Comparison of ENCODE assay signal across 35 mouse cellular contexts in genomic region chr11:19922208-19922607, GRCm38 (mm10).
"Had no signal": no experiment of that assay in that cellular context is flagged by ENCODE, and none has a peak within 500 bp of the region (broad histone marks: within the 10 kb centered on the region; RNA-seq: fewer than 3 reads in every experiment).

No protein-coding gene starts in this region.

- ATAC-seq: hindbrain, embryonic 16.5 days; hindbrain, postnatal 0 days; inflammation-experienced regulatory T-cells, adult 6 months; intestine, embryonic 15.5 days; intestine, embryonic 16.5 days; intestine, postnatal 0 days had no signal

- H3K36me3 ChIP-seq: heart, embryonic 10.5 days; heart, embryonic 12.5 days; heart, embryonic 13.5 days; heart, embryonic 15.5 days; hindbrain, embryonic 10.5 days; hindbrain, embryonic 12.5 days; hindbrain, embryonic 13.5 days; hindbrain, embryonic 15.5 days; intestine, embryonic 15.5 days; kidney, embryonic 15.5 days had no signal

- DNase-seq: heart, postnatal 10 days; heart, postnatal 14 days; heart, postnatal 36 days; heart, postnatal 4 days; kidney, adult 11 months; kidney, adult 18-20 months; kidney, adult 2 months; kidney, adult 8-10 months; kidney, adult 9 months; kidney, postnatal 10 days; kidney, postnatal 14 days; kidney, postnatal 25 days; kidney, postnatal 36 days; kidney, postnatal 4 days; layer of hippocampus, adult 9-11 months; layer of hippocampus, postnatal 36 days had no signal

- H3K27ac ChIP-seq: heart, embryonic 10.5 days; heart, embryonic 13.5 days; heart, embryonic 15.5 days; hindbrain, embryonic 10.5 days; hindbrain, embryonic 12.5 days; hindbrain, embryonic 13.5 days; hindbrain, embryonic 14.5 days; hindbrain, embryonic 15.5 days; hindbrain, postnatal 0 days; intestine, embryonic 15.5 days; layer of hippocampus, adult 2 months; left cerebral cortex, adult 2 months had no signal

- H3K4me2 ChIP-seq: heart, embryonic 11.5 days; heart, embryonic 12.5 days; heart, embryonic 13.5 days; heart, embryonic 15.5 days; hindbrain, embryonic 12.5 days; hindbrain, embryonic 13.5 days; hindbrain, embryonic 14.5 days; hindbrain, embryonic 15.5 days; intestine, embryonic 15.5 days; kidney, embryonic 15.5 days had no signal

- H3K27me3 ChIP-seq: heart, embryonic 12.5 days; heart, embryonic 15.5 days; hindbrain, embryonic 15.5 days; intestine, embryonic 15.5 days; kidney, embryonic 15.5 days had no signal

- H3K9me3 ChIP-seq: heart, embryonic 10.5 days; heart, embryonic 12.5 days; heart, embryonic 13.5 days; heart, embryonic 15.5 days; hindbrain, embryonic 10.5 days; hindbrain, embryonic 12.5 days; hindbrain, embryonic 13.5 days; hindbrain, embryonic 15.5 days; intestine, embryonic 15.5 days; kidney, embryonic 15.5 days had no signal

- H3K4me3 ChIP-seq: heart, embryonic 10.5 days; heart, embryonic 12.5 days; heart, embryonic 13.5 days; heart, embryonic 15.5 days; hindbrain, embryonic 10.5 days; hindbrain, embryonic 12.5 days; hindbrain, embryonic 13.5 days; hindbrain, embryonic 15.5 days; intestine, embryonic 15.5 days; kidney, embryonic 15.5 days; layer of hippocampus, adult 2 months; left cerebral cortex, adult 2 months had no signal

- H3K9ac ChIP-seq: heart, embryonic 12.5 days; heart, embryonic 13.5 days; heart, embryonic 15.5 days; hindbrain, embryonic 12.5 days; hindbrain, embryonic 13.5 days; hindbrain, embryonic 14.5 days; hindbrain, embryonic 15.5 days; intestine, embryonic 15.5 days; kidney, embryonic 15.5 days had no signal
